9 mouse cellular contexts compared by ENCODE assay signal in the genomic region with DNA sequence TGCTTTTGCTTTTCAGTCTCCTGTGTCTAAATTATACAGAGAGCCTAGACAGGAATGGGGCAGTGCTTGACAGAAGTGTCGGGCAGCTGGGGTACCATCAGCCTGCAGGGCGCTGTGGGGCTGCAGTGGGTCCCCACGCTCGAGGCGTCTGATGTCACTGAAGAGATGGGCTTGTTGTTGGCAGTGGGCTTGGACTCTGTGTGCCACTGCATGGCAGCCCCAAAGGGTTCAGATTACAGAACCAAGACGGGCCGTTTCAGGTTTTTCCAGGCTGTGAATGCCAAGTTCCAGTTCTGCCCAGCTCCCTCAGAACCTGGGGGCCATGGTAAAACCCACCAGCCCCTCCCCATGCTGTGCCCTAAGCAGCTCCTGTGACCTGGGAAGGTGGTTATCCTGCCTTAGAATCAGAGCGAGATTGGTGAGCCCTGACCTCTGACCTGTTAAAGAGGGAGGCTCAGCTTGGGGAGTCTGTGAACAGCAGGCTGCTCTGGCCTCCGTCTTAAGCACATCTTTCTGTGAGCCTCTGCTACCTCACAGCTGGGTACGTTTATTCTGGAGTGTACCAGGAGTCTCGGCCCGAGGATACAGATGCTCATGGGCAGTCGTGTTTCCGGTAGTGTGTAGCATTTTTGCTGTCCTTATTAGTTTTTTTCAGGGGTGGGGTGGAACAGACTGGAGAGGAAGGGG. TPM values are rescaled to one million over a fixed set of nuclear protein-coding genes. Genes with fewer than 3 reads are reported as not detected.
DNase-seq lines count a peak whose midpoint lies in the region; ATAC-seq and TF ChIP-seq lines count a peak whose summit lies in the region.
"Had no signal": no experiment of that assay in that cellular context is flagged by ENCODE, and none has a peak within 500 bp of the region (broad histone marks: within the 10 kb centered on the region; RNA-seq: fewer than 3 reads in every experiment).

No protein-coding gene starts in this region.

- H3K4me2 ChIP-seq in hindbrain, embryonic 11.5 days (replicated peaks; ENCODE audit: low read depth, low read length), result no peak overlapping the region
- H3K4me2 ChIP-seq in hindbrain, postnatal 0 days (ENCODE audit: low read depth, low read length), result no peak overlapping the region
- no peak overlapping the region; the same call in 1 of the 2 replicates for H3K4me2 ChIP-seq in limb, embryonic 12.5 days

- WGBS in hindbrain, embryonic 11.5 days, result 47% methylated on average over 14 of the region's 14 CpGs
- 45% methylated on average over 14 of the region's 14 CpGs for WGBS in hindbrain, postnatal 0 days
- 59% methylated on average over 14 of the region's 14 CpGs for WGBS in bone marrow, adult 2 months
- WGBS in limb, embryonic 12.5 days, result 39% methylated on average over 14 of the region's 14 CpGs

- H3K4me3 ChIP-seq in hindbrain, embryonic 11.5 days (ENCODE audit: low read depth, low read length), result no peak overlapping the region
- H3K4me3 ChIP-seq in hindbrain, postnatal 0 days (ENCODE audit: low read length), result no peak overlapping the region
- no peak overlapping the region for H3K4me3 ChIP-seq in bone marrow, adult 2 months (replicated peaks; ENCODE audit: control insufficient read depth, low read depth, low read length)
- no peak overlapping the region for H3K4me3 ChIP-seq in limb, embryonic 12.5 days (replicated peaks)

- H3K9ac ChIP-seq in hindbrain, embryonic 11.5 days (ENCODE audit: low read depth, low read length), result no peak overlapping the region
- H3K9ac ChIP-seq in hindbrain, postnatal 0 days (replicated peaks; ENCODE audit: low read length), result no peak overlapping the region
- H3K9ac ChIP-seq in limb, embryonic 12.5 days (replicated peaks), result no peak overlapping the region

- no peak for TF ChIP-seq POLR2A in bone marrow, adult 2 months (IDR thresholded peaks at IDR 0.05; ENCODE audit: borderline replicate concordance, control insufficient read depth, low read depth, low read length)

- peak; percentile 22 for DNase-seq in hindbrain, embryonic 11.5 days (ENCODE audit: low spot score)
- no peak for DNase-seq in hindbrain, postnatal 0 days (ENCODE audit: low spot score)
- peak; percentile 37 for DNase-seq in embryo, embryonic 11 days
- no peak for DNase-seq in spleen, postnatal 14 days (ENCODE audit: low spot score in 2 of 2)
- no peak for DNase-seq in layer of hippocampus, postnatal 14 days (ENCODE audit: low spot score in 2 of 2)

- H3K27ac ChIP-seq in hindbrain, embryonic 11.5 days (ENCODE audit: low read depth, low read length), result no peak overlapping the region
- no peak overlapping the region for H3K27ac ChIP-seq in hindbrain, postnatal 0 days
- H3K27ac ChIP-seq in bone marrow, adult 2 months (ENCODE audit: control insufficient read depth, insufficient read depth, low read depth, low read length, poor library complexity), result peak overlapping the region; percentile 46
- H3K27ac ChIP-seq in limb, embryonic 12.5 days, result peak overlapping the region; percentile 36; the same call in 1 of the 2 replicates

- H3K36me3 ChIP-seq in hindbrain, embryonic 11.5 days (ENCODE audit: control insufficient read depth, insufficient read depth, low read length), result no peaks in the 10 kb centered on the region
- H3K36me3 ChIP-seq in hindbrain, postnatal 0 days (ENCODE audit: insufficient read depth, low read length), result no peaks in the 10 kb centered on the region
- H3K36me3 ChIP-seq in limb, embryonic 12.5 days, result no peaks in the 10 kb centered on the region

- H3K9me3 ChIP-seq in hindbrain, embryonic 11.5 days (ENCODE audit: control insufficient read depth, low read length), result no peaks in the 10 kb centered on the region
- no peaks in the 10 kb centered on the region for H3K9me3 ChIP-seq in hindbrain, postnatal 0 days (ENCODE audit: low read length)
- no peaks in the 10 kb centered on the region for H3K9me3 ChIP-seq in limb, embryonic 12.5 days

- no peak for ATAC-seq in hindbrain, embryonic 11.5 days (ENCODE audit: low FRiP score)
- no peak for ATAC-seq in hindbrain, postnatal 0 days
- ATAC-seq in limb, embryonic 12.5 days (ENCODE audit: insufficient number of reproducible peaks, insufficient read depth, low FRiP score, low TSS enrichment, low read depth), result no peak

- H3K27me3 ChIP-seq in hindbrain, embryonic 11.5 days (ENCODE audit: control insufficient read depth, insufficient read depth, low read length), result no peaks in the 10 kb centered on the region
- H3K27me3 ChIP-seq in hindbrain, postnatal 0 days (ENCODE audit: insufficient read depth, low read length), result no peaks in the 10 kb centered on the region
- H3K27me3 ChIP-seq in limb, embryonic 12.5 days, result no peaks in the 10 kb centered on the region

- H3K4me1 ChIP-seq in hindbrain, embryonic 11.5 days (replicated peaks; ENCODE audit: control insufficient read depth, insufficient read depth, low read length), result 0 out of 2 replicates have a peak, but pooled peaks cover 5% of the 10 kb centered on the region
- no peaks in the 10 kb centered on the region for H3K4me1 ChIP-seq in hindbrain, postnatal 0 days (ENCODE audit: insufficient read depth, low read length)
- H3K4me1 ChIP-seq in bone marrow, adult 2 months (ENCODE audit: control insufficient read depth, insufficient read depth, low read length), result peaks cover 5% of the 10 kb centered on the region; the same call in 1 of the 2 replicates
- H3K4me1 ChIP-seq in limb, embryonic 12.5 days (replicated peaks), result peaks cover 52% of the 10 kb centered on the region

- TF ChIP-seq CTCF in hindbrain, postnatal 0 days (IDR thresholded peaks at IDR 0.05; ENCODE audit: low read depth), result no peak
- no peak for TF ChIP-seq CTCF in bone marrow, adult 2 months (IDR thresholded peaks at IDR 0.05; ENCODE audit: control insufficient read depth, insufficient read depth, low read length)

RNA-seq across cellular contexts. Expression of a gene that starts 47.1 kb away (rescaled TPM):
- 20.4 and 22.4 TPM in 2 replicates for polyA plus RNA-seq in hindbrain, embryonic 11.5 days (2014; fragmentation: Nextera tagmentation; extraction: Ambion mirVana)
- 42.5 and 55.6 TPM in 2 replicates for total RNA-seq in hindbrain, postnatal 0 days (2014; rRNA removed)
- polyA plus RNA-seq in hindbrain, postnatal 0 days (2015; fragmentation: Nextera tagmentation; extraction: Ambion mirVana), result 53.3 and 56.7 TPM in 2 replicates
- 2.2 and 5.5 TPM in 2 replicates for polyA plus RNA-seq in bone marrow, adult 2 months (2011; ENCODE audit: insufficient read depth, insufficient read length, low replicate concordance, missing spikeins)
- polyA plus RNA-seq in limb, embryonic 12.5 days (2016; fragmentation: Nextera tagmentation; extraction: Ambion mirVana), result 16.8 and 22.5 TPM in 2 replicates
- total RNA-seq in layer of hippocampus, postnatal 14 days (2021), result 10 to 100 TPM; 30.5 to 31.2 TPM

RNA-seq across cellular contexts. Expression of a gene that starts 58.1 kb away (rescaled TPM):
- polyA plus RNA-seq in hindbrain, embryonic 11.5 days (2014; fragmentation: Nextera tagmentation; extraction: Ambion mirVana), result 4.5 and 6.8 TPM in 2 replicates
- 0.90 TPM in 1 of 2 replicates, not detected in the other for total RNA-seq in hindbrain, postnatal 0 days (2014; rRNA removed)
- 0.08 and 0.13 TPM in 2 replicates for polyA plus RNA-seq in hindbrain, postnatal 0 days (2015; fragmentation: Nextera tagmentation; extraction: Ambion mirVana)
- not detected in 2 replicates for polyA plus RNA-seq in bone marrow, adult 2 months (2011; ENCODE audit: insufficient read depth, insufficient read length, low replicate concordance, missing spikeins)
- polyA plus RNA-seq in limb, embryonic 12.5 days (2016; fragmentation: Nextera tagmentation; extraction: Ambion mirVana), result 0.10 TPM in 1 of 2 replicates, not detected in the other
- not detected for total RNA-seq in layer of hippocampus, postnatal 14 days (2021)
- polyA plus RNA-seq: forebrain, embryonic 11.5 days; large intestine, adult 2 months had no signal

Comparison
In these comparisons a context has a peak if more than half of its experiments do, and no peak if none do; other contexts are left out.
1. DNase-seq: peak in hindbrain, embryonic 11.5 days (single experiment) and embryo, embryonic 11 days (single experiment); none in hindbrain, postnatal 0 days (single experiment), spleen, postnatal 14 days (0 of 2) and layer of hippocampus, postnatal 14 days (0 of 2).
2. H3K27ac ChIP-seq: peak in bone marrow, adult 2 months (single experiment) and limb, embryonic 12.5 days (single experiment); none in hindbrain, embryonic 11.5 days (single experiment) and hindbrain, postnatal 0 days (single experiment).